Mouse (Mus musculus): Measurements from ENCODE around the gene Uimc1. TPM values are rescaled to one million over a fixed set of nuclear protein-coding genes. Genes with fewer than 3 reads are reported as not detected.

Uimc1 gene
- total and polyA plus RNA-seq, 2 experiments from 2014 or later, result 11.1 to 12.5 TPM

GRCm38 (mm10) chr13:55005691-55006414, 94.2 kb downstream of the Uimc1 start:
- H3K36me3 ChIP-seq (replicated peaks; ENCODE audit: control insufficient read depth, insufficient read depth, low read length), result no peaks in the 10 kb centered on the region
- DNase-seq (ENCODE audit: low spot score) (no peak), ATAC-seq (ENCODE audit: insufficient read depth, low read depth) (no peak)
- no peak for TF ChIP-seq CTCF (IDR thresholded peaks at IDR 0.05; ENCODE audit: low read depth)
- no peak for TF ChIP-seq EP300 (IDR thresholded peaks at IDR 0.05; ENCODE audit: low read depth)
- H3K9me3 ChIP-seq (replicated peaks; ENCODE audit: control insufficient read depth, low read length), result no peaks in the 10 kb centered on the region
- no peak overlapping the region for H3K4me3 ChIP-seq (ENCODE audit: low read depth, low read length)
- no peak overlapping the region for H3K9ac ChIP-seq (replicated peaks; ENCODE audit: low read depth, low read length)
- H3K27ac ChIP-seq (ENCODE audit: low read depth), result no peak overlapping the region
- 70% methylated on average over 31 of the region's 31 CpGs for WGBS
- no peak overlapping the region for H3K4me2 ChIP-seq (ENCODE audit: low read depth, low read length)
- no peaks in the 10 kb centered on the region for H3K4me1 ChIP-seq (ENCODE audit: control insufficient read depth, insufficient read depth)
- 0 out of 2 replicates have a peak, but pooled peaks cover 9% of the 10 kb centered on the region for H3K27me3 ChIP-seq (ENCODE audit: control insufficient read depth, insufficient read depth, low read length)

GRCm38 (mm10) chr13:55004646-55005045, 95.5 kb downstream of the Uimc1 start:
- TF ChIP-seq CTCF (IDR thresholded peaks at IDR 0.05; ENCODE audit: low read depth) (no peak), EP300 (IDR thresholded peaks at IDR 0.05; ENCODE audit: low read depth) (no peak)
- no peak overlapping the region for H3K9ac ChIP-seq (replicated peaks; ENCODE audit: low read depth, low read length)
- DNase-seq (ENCODE audit: low spot score) (no peak), ATAC-seq (ENCODE audit: insufficient read depth, low read depth) (no peak)
- 0 out of 2 replicates have a peak, but pooled peaks cover 9% of the 10 kb centered on the region for H3K27me3 ChIP-seq (ENCODE audit: control insufficient read depth, insufficient read depth, low read length)
- H3K36me3 ChIP-seq (replicated peaks; ENCODE audit: control insufficient read depth, insufficient read depth, low read length), result no peaks in the 10 kb centered on the region
- WGBS, result 66% methylated on average over 11 of the region's 11 CpGs
- no peak overlapping the region for H3K4me3 ChIP-seq (ENCODE audit: low read depth, low read length)
- H3K4me1 ChIP-seq (ENCODE audit: control insufficient read depth, insufficient read depth), result no peaks in the 10 kb centered on the region
- H3K27ac ChIP-seq (ENCODE audit: low read depth), result no peak overlapping the region
- no peak overlapping the region for H3K4me2 ChIP-seq (ENCODE audit: low read depth, low read length)
- H3K9me3 ChIP-seq (replicated peaks; ENCODE audit: control insufficient read depth, low read length), result no peaks in the 10 kb centered on the region

GRCm38 (mm10) chr13:55002090-55002489, 98.0 kb downstream of the Uimc1 start:
- ATAC-seq (ENCODE audit: insufficient read depth, low read depth) (no peak), DNase-seq (ENCODE audit: low spot score) (no peak)
- 64% methylated on average over 10 of the region's 10 CpGs for WGBS
- Histone ChIP-seq H3K27me3 (ENCODE audit: control insufficient read depth, insufficient read depth, low read length) (no peaks in the 10 kb centered on the region), H3K9ac (replicated peaks; ENCODE audit: low read depth, low read length) (no peak overlapping the region), H3K9me3 (replicated peaks; ENCODE audit: control insufficient read depth, low read length) (no peaks in the 10 kb centered on the region), H3K4me3 (ENCODE audit: low read depth, low read length) (no peak overlapping the region), H3K4me2 (ENCODE audit: low read depth, low read length) (no peak overlapping the region), H3K27ac (ENCODE audit: low read depth) (no peak overlapping the region), H3K4me1 (ENCODE audit: control insufficient read depth, insufficient read depth) (no peaks in the 10 kb centered on the region), H3K36me3 (replicated peaks; ENCODE audit: control insufficient read depth, insufficient read depth, low read length) (no peaks in the 10 kb centered on the region)
- no peak for TF ChIP-seq EP300 (IDR thresholded peaks at IDR 0.05; ENCODE audit: low read depth)
- no peak for TF ChIP-seq CTCF (IDR thresholded peaks at IDR 0.05; ENCODE audit: low read depth)

- TF ChIP-seq CTCF (IDR thresholded peaks at IDR 0.05; ENCODE audit: low read depth) (no peak), EP300 (IDR thresholded peaks at IDR 0.05; ENCODE audit: low read depth) (no peak)
- Histone ChIP-seq H3K9ac (replicated peaks; ENCODE audit: low read depth, low read length) (no peak overlapping the region), H3K27me3 (ENCODE audit: control insufficient read depth, insufficient read depth, low read length) (no peaks in the 10 kb centered on the region), H3K4me2 (ENCODE audit: low read depth, low read length) (no peak overlapping the region), H3K27ac (ENCODE audit: low read depth) (no peak overlapping the region), H3K36me3 (replicated peaks; ENCODE audit: control insufficient read depth, insufficient read depth, low read length) (no peaks in the 10 kb centered on the region), H3K9me3 (replicated peaks; ENCODE audit: control insufficient read depth, low read length) (no peaks in the 10 kb centered on the region), H3K4me3 (ENCODE audit: low read depth, low read length) (no peak overlapping the region), H3K4me1 (ENCODE audit: control insufficient read depth, insufficient read depth) (no peaks in the 10 kb centered on the region)
- WGBS, result 62% methylated on average over 10 of the region's 10 CpGs
- DNase-seq (ENCODE audit: low spot score) (no peak), ATAC-seq (ENCODE audit: insufficient read depth, low read depth) (no peak)
These were observed 99.7 kb downstream of the Uimc1 start for GRCm38 (mm10) chr13:55000433-55000832.

- no peak overlapping the region for H3K27ac ChIP-seq (ENCODE audit: low read depth)
- H3K27me3 ChIP-seq (ENCODE audit: control insufficient read depth, insufficient read depth, low read length), result no peaks in the 10 kb centered on the region
- no peak for DNase-seq (ENCODE audit: low spot score)
- WGBS, result 79% methylated on average over 8 of the region's 8 CpGs
- no peak overlapping the region for H3K4me2 ChIP-seq (ENCODE audit: low read depth, low read length)
- no peak for ATAC-seq (ENCODE audit: insufficient read depth, low read depth)
- no peak for TF ChIP-seq CTCF (IDR thresholded peaks at IDR 0.05; ENCODE audit: low read depth)
- no peak for TF ChIP-seq EP300 (IDR thresholded peaks at IDR 0.05; ENCODE audit: low read depth)
- H3K4me3 ChIP-seq (ENCODE audit: low read depth, low read length), result no peak overlapping the region
- H3K36me3 ChIP-seq (replicated peaks; ENCODE audit: control insufficient read depth, insufficient read depth, low read length), result no peaks in the 10 kb centered on the region
- H3K9ac ChIP-seq (replicated peaks; ENCODE audit: low read depth, low read length), result no peak overlapping the region
- no peaks in the 10 kb centered on the region for H3K9me3 ChIP-seq (replicated peaks; ENCODE audit: control insufficient read depth, low read length)
- no peaks in the 10 kb centered on the region for H3K4me1 ChIP-seq (ENCODE audit: control insufficient read depth, insufficient read depth)
These were observed 102.5 kb downstream of the Uimc1 start for GRCm38 (mm10) chr13:54997568-54997967.

GRCm38 (mm10) chr13:54995161-54995560, 104.9 kb downstream of the Uimc1 start:
- 50% methylated on average over 6 of the region's 6 CpGs for WGBS
- H3K27me3 ChIP-seq (ENCODE audit: control insufficient read depth, insufficient read depth, low read length), result 0 out of 2 replicates have a peak, but pooled peaks cover 4% of the 10 kb centered on the region
- no peak for ATAC-seq (ENCODE audit: insufficient read depth, low read depth)

More at GRCm38 (mm10) chr13:54995161-54995560, 104.9 kb downstream of the Uimc1 start:
- Histone ChIP-seq H3K36me3 (replicated peaks; ENCODE audit: control insufficient read depth, insufficient read depth, low read length) (no peaks in the 10 kb centered on the region), H3K4me1 (ENCODE audit: control insufficient read depth, insufficient read depth) (no peaks in the 10 kb centered on the region), H3K9me3 (replicated peaks; ENCODE audit: control insufficient read depth, low read length) (no peaks in the 10 kb centered on the region), H3K4me3 (ENCODE audit: low read depth, low read length) (no peak overlapping the region), H3K4me2 (ENCODE audit: low read depth, low read length) (no peak overlapping the region), H3K27ac (ENCODE audit: low read depth) (no peak overlapping the region), H3K9ac (replicated peaks; ENCODE audit: low read depth, low read length) (no peak overlapping the region)
- no peak for DNase-seq (ENCODE audit: low spot score)
- TF ChIP-seq CTCF (IDR thresholded peaks at IDR 0.05; ENCODE audit: low read depth), result no peak
- TF ChIP-seq EP300 (IDR thresholded peaks at IDR 0.05; ENCODE audit: low read depth), result no peak
